Mouse (Mus musculus) spleen, adult 2 months (tissue): Measurements from ENCODE around the gene Tgm7.

ENCODE experiments used
- CTCF ChIP-seq: fragments of 200-500 bp; IDR thresholded peaks from 2 replicates; pipeline ENCODE4 v1.5.1; 2011; ENCODE audit warnings: mild to moderate bottlenecking, inconsistent platforms; ENCODE audit not compliant: insufficient read depth, insufficient read length, insufficient replicate concordance; ENCODE audit errors: extremely low read depth
- POLR2A ChIP-seq: fragments of 200-500 bp; IDR thresholded peaks from 2 replicates; pipeline ENCODE4 v1.6.1; 2011; ENCODE audit warnings: low read depth, low read length, inconsistent platforms

DNA sequence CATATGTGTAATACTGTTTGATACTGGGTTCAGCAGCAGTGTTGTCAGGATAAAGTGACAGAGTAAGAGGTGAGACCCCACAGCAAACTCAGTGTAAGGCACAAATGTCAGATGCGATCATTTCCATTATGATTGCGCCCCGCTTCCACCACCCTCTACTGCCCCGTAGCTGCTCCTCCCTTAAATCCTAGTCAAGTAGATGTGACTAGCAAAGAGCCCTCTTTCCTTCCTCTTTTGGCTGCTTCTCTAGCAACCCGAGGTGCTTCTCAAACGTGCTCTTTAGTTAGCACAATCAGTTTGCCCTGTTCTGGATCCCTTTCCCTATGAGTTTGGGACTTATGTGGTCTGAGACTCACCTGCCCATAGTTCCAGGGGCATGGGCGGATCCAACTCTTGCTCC, 34.8 kb downstream of the Tgm7 start:
- TF ChIP-seq CTCF, result no peak
- TF ChIP-seq POLR2A, result no peak
